Mouse (Mus musculus) CD4-positive, CD25-positive, alpha-beta regulatory T cell, adult 4 months (primary cell): ENCODE data around the gene Cdk5rap2. TPM values are rescaled to one million over a fixed set of nuclear protein-coding genes. Genes with fewer than 3 reads are reported as not detected.

ENCODE experiments used
- ATAC-seq: one replicate; pipeline ENCODE4 v1.8.0; 2017
- polyA plus RNA-seq, 2 experiments: library from polyadenylated mRNA; unstranded; fragments of 100-300 nt; shearing (Covaris generic); gene quantifications; one replicate each; pipeline ENCODE4 v1.2.1; 2017

The Cdk5rap2 gene
- 10 to 100 TPM; 10.8 to 17.2 TPM for polyA plus RNA-seq

- ATAC-seq = peak; percentile 98
These were observed at the start of gene Cdk5rap2 for GRCm38 (mm10) chr4:70409994-70410721. TSS of gene Cdk5rap2 (minus strand) at chr4:70410443.

GRCm38 (mm10) chr4:70452161-70452560 is 41.9 kb upstream of the Cdk5rap2 start:
- ATAC-seq = no peak

GRCm38 (mm10) chr4:70451750-70452149 is 41.5 kb upstream of the Cdk5rap2 start:
- ATAC-seq = peak; percentile 79

- ATAC-seq = no peak
These were observed 39.4 kb upstream of the Cdk5rap2 start for GRCm38 (mm10) chr4:70449668-70450067.

GRCm38 (mm10) chr4:70446774-70447173 is 36.5 kb upstream of the Cdk5rap2 start:
- ATAC-seq = no peak

- ATAC-seq = no peak
These were observed 10.0 kb upstream of the Cdk5rap2 start for GRCm38 (mm10) chr4:70420202-70420601.

- no peak for ATAC-seq
These were observed 1.9 kb upstream of the Cdk5rap2 start for GRCm38 (mm10) chr4:70412126-70412525.

- no peak for ATAC-seq
These were observed 787 bp downstream of the Cdk5rap2 start for GRCm38 (mm10) chr4:70409456-70409855.

GRCm38 (mm10) chr4:70402109-70402819 is 8.0 kb downstream of the Cdk5rap2 start:
- ATAC-seq = no peak

GRCm38 (mm10) chr4:70399476-70399875 is 10.8 kb downstream of the Cdk5rap2 start:
- ATAC-seq = no peak

GRCm38 (mm10) chr4:70399074-70399473 is 11.2 kb downstream of the Cdk5rap2 start:
- ATAC-seq = no peak

- ATAC-seq = no peak
These were observed 12.2 kb downstream of the Cdk5rap2 start for GRCm38 (mm10) chr4:70398088-70398487.

GRCm38 (mm10) chr4:70396701-70397100 is 13.5 kb downstream of the Cdk5rap2 start:
- ATAC-seq = no peak

- ATAC-seq = no peak
These were observed 15.5 kb downstream of the Cdk5rap2 start for GRCm38 (mm10) chr4:70394736-70395135.

- no peak for ATAC-seq
These were observed 18.4 kb downstream of the Cdk5rap2 start for GRCm38 (mm10) chr4:70391760-70392372.

- no peak for ATAC-seq
These were observed 19.2 kb downstream of the Cdk5rap2 start for GRCm38 (mm10) chr4:70391073-70391472.

- ATAC-seq = no peak
These were observed 24.0 kb downstream of the Cdk5rap2 start for GRCm38 (mm10) chr4:70386206-70386605.

GRCm38 (mm10) chr4:70377359-70377758 is 32.9 kb downstream of the Cdk5rap2 start:
- ATAC-seq = no peak

- ATAC-seq = no peak
These were observed 45.0 kb downstream of the Cdk5rap2 start for GRCm38 (mm10) chr4:70365061-70365858.

- ATAC-seq = no peak
These were observed 48.9 kb downstream of the Cdk5rap2 start for GRCm38 (mm10) chr4:70361366-70361765.

- ATAC-seq = peak; percentile 69
These were observed 54.4 kb downstream of the Cdk5rap2 start for GRCm38 (mm10) chr4:70355659-70356350.

- ATAC-seq = no peak
These were observed 55.8 kb downstream of the Cdk5rap2 start for GRCm38 (mm10) chr4:70354448-70354847.
